Mouse (Mus musculus): ENCODE results near the gene Sephs2. TPM values are rescaled to one million over a fixed set of nuclear protein-coding genes. Genes with fewer than 3 reads are reported as not detected.
"Not testable (repeated sequence)": the region's sequence is repeated elsewhere in the genome, so short reads cannot be mapped to it uniquely, and the experiment has no call there.

Gene Sephs2
- polyA plus RNA-seq, 1 experiment, result 1.5 TPM

GRCm38 (mm10) chr7:127259186-127259905 lies 14.5 kb downstream of the Sephs2 start:
- no peak for TF ChIP-seq GATA1 (IDR thresholded peaks at IDR 0.05; ENCODE audit: low read length)
- TF ChIP-seq TAL1 (IDR thresholded peaks at IDR 0.05; ENCODE audit: low read length), result no peak
- Histone ChIP-seq H3K9me3 (ENCODE audit: control insufficient read depth, low read length) (peaks cover 2% of the 10 kb centered on the region; the same call in 1 of the 2 replicates), H3K4me3 (replicated peaks) (peak overlapping the region; percentile 77), H3K36me3 (ENCODE audit: control insufficient read depth) (peaks cover 30% of the 10 kb centered on the region), H3K4me1 (ENCODE audit: control insufficient read depth) (peaks cover 80% of the 10 kb centered on the region), H3K27me3 (ENCODE audit: control insufficient read depth) (no peaks in the 10 kb centered on the region)

- H3K4me3 ChIP-seq (replicated peaks), result no peak overlapping the region
- H3K36me3 ChIP-seq (ENCODE audit: control insufficient read depth), result peaks cover 30% of the 10 kb centered on the region
- TF ChIP-seq TAL1 (IDR thresholded peaks at IDR 0.05; ENCODE audit: low read length) (no peak), GATA1 (IDR thresholded peaks at IDR 0.05; ENCODE audit: low read length) (no peak)
- peaks cover 79% of the 10 kb centered on the region for H3K4me1 ChIP-seq (ENCODE audit: control insufficient read depth)
- peaks cover 2% of the 10 kb centered on the region; the same call in 1 of the 2 replicates for H3K9me3 ChIP-seq (ENCODE audit: control insufficient read depth, low read length)
- no peaks in the 10 kb centered on the region for H3K27me3 ChIP-seq (ENCODE audit: control insufficient read depth)
Measured at GRCm38 (mm10) chr7:127256518-127256917, 17.3 kb downstream of the Sephs2 start.

DNA sequence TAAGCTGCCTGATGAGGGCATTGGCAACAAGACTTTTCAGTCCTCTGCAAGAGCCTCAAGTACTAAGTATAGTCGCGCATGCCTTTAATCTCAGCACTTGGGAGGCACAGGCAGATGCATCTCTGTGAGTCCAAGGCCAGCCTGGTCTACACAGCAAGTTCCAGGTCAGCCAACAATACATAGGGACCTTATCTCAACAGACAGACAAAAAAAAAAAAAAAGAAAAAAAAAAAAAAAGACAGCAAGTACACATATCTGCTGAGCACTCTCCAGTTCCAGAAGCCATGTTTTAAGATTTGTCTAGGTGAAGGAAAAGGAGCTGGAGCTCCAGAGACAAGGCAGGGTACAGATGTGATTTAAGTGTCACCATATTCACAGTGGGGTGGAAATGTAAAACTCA lies 17.9 kb downstream of the Sephs2 start:
- Histone ChIP-seq H3K9me3 (ENCODE audit: control insufficient read depth, low read length) (peaks cover 2% of the 10 kb centered on the region; the same call in 1 of the 2 replicates), H3K4me1 (ENCODE audit: control insufficient read depth) (peaks cover 74% of the 10 kb centered on the region), H3K27me3 (ENCODE audit: control insufficient read depth) (no peaks in the 10 kb centered on the region), H3K36me3 (ENCODE audit: control insufficient read depth) (peaks cover 30% of the 10 kb centered on the region), H3K4me3 (replicated peaks) (no peak overlapping the region)
- TF ChIP-seq GATA1 (IDR thresholded peaks at IDR 0.05; ENCODE audit: low read length) (no peak), TAL1 (IDR thresholded peaks at IDR 0.05; ENCODE audit: low read length) (no peak)

- peaks cover 67% of the 10 kb centered on the region for H3K4me1 ChIP-seq (ENCODE audit: control insufficient read depth)
- H3K36me3 ChIP-seq (ENCODE audit: control insufficient read depth), result peaks cover 31% of the 10 kb centered on the region
- peaks cover 2% of the 10 kb centered on the region; the same call in 1 of the 2 replicates for H3K9me3 ChIP-seq (ENCODE audit: control insufficient read depth, low read length)
- H3K4me3 ChIP-seq (replicated peaks), result peak overlapping the region; percentile 72
- H3K27me3 ChIP-seq (ENCODE audit: control insufficient read depth), result no peaks in the 10 kb centered on the region
- TF ChIP-seq TAL1 (IDR thresholded peaks at IDR 0.05; ENCODE audit: low read length), result no peak
Measured at GRCm38 (mm10) chr7:127255008-127255407, 18.8 kb downstream of the Sephs2 start.

DNA sequence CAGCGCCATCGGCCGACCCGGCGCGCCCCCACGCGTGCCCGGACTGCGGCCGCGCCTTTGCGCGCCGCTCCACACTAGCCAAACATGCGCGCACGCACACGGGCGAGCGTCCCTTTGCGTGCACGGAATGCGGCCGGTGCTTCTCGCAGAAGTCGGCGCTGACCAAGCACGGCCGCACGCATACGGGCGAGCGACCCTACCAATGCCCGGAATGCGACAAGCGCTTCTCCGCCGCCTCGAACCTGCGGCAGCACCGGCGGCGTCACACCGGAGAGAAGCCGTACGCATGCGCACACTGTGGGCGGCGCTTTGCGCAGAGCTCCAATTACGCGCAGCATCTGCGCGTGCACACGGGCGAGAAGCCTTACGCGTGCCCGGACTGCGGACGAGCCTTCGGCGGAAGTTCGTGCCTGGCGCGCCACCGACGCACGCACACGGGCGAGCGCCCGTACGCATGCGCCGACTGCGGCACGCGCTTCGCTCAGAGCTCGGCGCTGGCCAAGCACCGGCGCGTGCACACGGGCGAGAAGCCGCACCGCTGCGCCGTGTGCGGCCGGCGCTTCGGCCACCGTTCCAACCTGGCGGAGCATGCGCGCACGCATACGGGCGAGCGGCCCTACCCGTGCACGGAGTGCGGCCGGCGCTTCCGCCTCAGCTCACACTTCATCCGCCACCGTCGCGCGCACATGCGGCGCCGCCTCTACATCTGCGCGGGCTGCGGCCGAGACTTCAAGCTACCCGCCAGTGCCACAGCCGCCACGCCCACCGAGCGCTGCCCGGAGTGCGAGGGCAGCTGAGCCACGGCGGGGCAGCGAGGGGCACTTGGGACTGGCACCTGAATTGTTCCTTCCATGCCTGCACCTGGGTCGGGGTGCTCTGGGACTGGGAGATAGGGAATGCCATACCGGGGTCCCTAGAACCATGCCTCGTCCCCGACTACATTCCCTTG lies 19.8 kb downstream of the Sephs2 start:
- H3K9me3 ChIP-seq (ENCODE audit: control insufficient read depth, low read length), result peaks cover 2% of the 10 kb centered on the region; the same call in 1 of the 2 replicates
- H3K4me1 ChIP-seq (ENCODE audit: control insufficient read depth), result peaks cover 58% of the 10 kb centered on the region
- H3K4me3 ChIP-seq (replicated peaks), result peak overlapping the region; percentile 72
- H3K27me3 ChIP-seq (ENCODE audit: control insufficient read depth), result no peaks in the 10 kb centered on the region
- TF ChIP-seq GATA1 (IDR thresholded peaks at IDR 0.05; ENCODE audit: low read length) (no peak), TAL1 (IDR thresholded peaks at IDR 0.05; ENCODE audit: low read length) (no peak)
- peaks cover 39% of the 10 kb centered on the region for H3K36me3 ChIP-seq (ENCODE audit: control insufficient read depth)

GRCm38 (mm10) chr7:127253341-127253740 lies 20.5 kb downstream of the Sephs2 start:
- peaks cover 51% of the 10 kb centered on the region for H3K4me1 ChIP-seq (ENCODE audit: control insufficient read depth)
- H3K36me3 ChIP-seq (ENCODE audit: control insufficient read depth), result peaks cover 42% of the 10 kb centered on the region
- TF ChIP-seq TAL1 (IDR thresholded peaks at IDR 0.05; ENCODE audit: low read length), result no peak
- no peak for TF ChIP-seq GATA1 (IDR thresholded peaks at IDR 0.05; ENCODE audit: low read length)
- H3K27me3 ChIP-seq (ENCODE audit: control insufficient read depth), result no peaks in the 10 kb centered on the region
- H3K4me3 ChIP-seq (replicated peaks), result peak overlapping the region; percentile 72
- peaks cover 2% of the 10 kb centered on the region; the same call in 1 of the 2 replicates for H3K9me3 ChIP-seq (ENCODE audit: control insufficient read depth, low read length)

DNA sequence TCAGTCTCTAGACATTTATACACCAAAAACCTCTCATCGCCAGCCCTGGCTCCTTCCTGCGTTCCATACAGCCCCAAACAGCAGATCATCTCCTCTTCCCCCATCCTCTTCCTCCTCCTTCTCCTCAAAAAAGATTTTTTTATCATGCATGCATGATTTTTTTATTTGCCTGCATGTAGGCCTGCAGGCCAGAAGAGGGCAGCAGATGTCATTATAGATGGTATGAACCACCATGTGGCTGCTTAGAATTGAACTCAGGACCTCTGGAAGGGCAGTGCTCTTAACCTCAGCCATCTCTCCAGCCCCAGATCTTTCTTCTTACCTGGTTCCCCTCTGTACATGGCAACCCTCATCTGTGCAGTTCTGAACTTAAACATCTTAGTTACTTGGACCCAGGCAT lies 21.4 kb downstream of the Sephs2 start:
- Histone ChIP-seq H3K9me3 (ENCODE audit: control insufficient read depth, low read length) (peaks cover 2% of the 10 kb centered on the region; the same call in 1 of the 2 replicates), H3K36me3 (ENCODE audit: control insufficient read depth) (peaks cover 39% of the 10 kb centered on the region), H3K4me1 (ENCODE audit: control insufficient read depth) (peaks cover 43% of the 10 kb centered on the region), H3K4me3 (replicated peaks) (no peak overlapping the region), H3K27me3 (ENCODE audit: control insufficient read depth) (no peaks in the 10 kb centered on the region)
- TF ChIP-seq GATA1 (IDR thresholded peaks at IDR 0.05; ENCODE audit: low read length) (no peak), TAL1 (IDR thresholded peaks at IDR 0.05; ENCODE audit: low read length) (no peak)

DNA sequence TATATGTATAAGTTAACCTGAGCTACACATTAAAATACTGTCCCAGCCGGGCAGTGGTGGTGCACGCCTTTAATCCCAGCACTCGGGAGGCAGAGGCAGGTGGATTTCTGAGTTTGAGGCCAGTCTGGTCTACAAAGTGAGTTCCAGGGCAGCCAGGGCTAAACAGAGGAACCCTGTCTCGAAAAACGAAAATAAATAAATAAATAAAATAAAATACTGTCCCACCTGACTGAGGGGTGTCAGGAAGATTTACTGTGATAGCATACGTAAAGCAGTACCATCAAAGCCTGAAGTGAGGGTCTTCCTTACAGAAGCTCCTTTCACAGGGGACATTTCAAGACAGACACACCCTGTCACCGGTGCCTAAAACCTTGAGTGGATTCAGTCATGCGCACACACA lies 23.3 kb downstream of the Sephs2 start:
- H3K27me3 ChIP-seq (ENCODE audit: control insufficient read depth); H3K4me3 ChIP-seq (replicated peaks); H3K9me3 ChIP-seq (ENCODE audit: control insufficient read depth, low read length): not testable (repeated sequence)
- H3K36me3 ChIP-seq (ENCODE audit: control insufficient read depth), result peaks cover 38% of the 10 kb centered on the region
- peaks cover 44% of the 10 kb centered on the region for H3K4me1 ChIP-seq (ENCODE audit: control insufficient read depth)
